Mouse (Mus musculus): ENCODE data around the gene Tmem178.
A peak's percentile ranks its signal among the peaks of the same experiment; 100 is the strongest.

Tmem178 gene

GRCm38 (mm10) chr17:80982976-80983375 lies 38.5 kb downstream of the Tmem178 start:
- no peak for DNase-seq (ENCODE audit: low spot score in 2 of 2)

DNA sequence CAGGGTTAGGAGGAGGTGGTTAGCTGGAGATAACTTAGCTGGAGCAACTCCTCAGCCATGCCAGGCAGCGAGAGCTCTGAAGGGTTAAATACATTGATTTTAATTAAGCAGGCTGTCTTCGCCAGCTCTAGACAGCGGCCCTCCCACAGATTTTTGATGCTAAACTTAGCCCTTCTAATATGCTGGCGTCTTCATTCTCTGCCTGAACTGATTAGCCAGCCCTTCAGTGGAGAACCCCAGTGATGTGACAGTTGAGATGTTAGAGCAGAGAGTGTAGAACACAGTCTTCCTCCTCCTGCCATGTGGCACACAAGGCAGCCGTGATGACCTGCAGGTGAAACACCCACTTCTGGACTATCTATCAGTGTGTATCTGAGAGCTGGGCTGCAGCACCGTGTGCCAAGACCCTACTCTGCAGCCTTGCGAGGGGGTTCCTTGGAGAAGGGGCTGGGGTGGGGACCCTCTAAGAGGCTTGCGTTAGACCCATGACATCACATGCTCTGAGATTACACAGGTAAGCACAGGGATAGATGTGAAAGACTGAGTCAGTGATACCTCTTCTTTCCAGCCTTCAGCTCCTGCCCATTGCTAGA lies 47.2 kb downstream of the Tmem178 start:
- DNase-seq (ENCODE audit: low spot score in 2 of 2) = no peak

- no peak for DNase-seq (ENCODE audit: low spot score in 2 of 2)
Measured at GRCm38 (mm10) chr17:80997226-80997625, 52.8 kb downstream of the Tmem178 start.

DNA sequence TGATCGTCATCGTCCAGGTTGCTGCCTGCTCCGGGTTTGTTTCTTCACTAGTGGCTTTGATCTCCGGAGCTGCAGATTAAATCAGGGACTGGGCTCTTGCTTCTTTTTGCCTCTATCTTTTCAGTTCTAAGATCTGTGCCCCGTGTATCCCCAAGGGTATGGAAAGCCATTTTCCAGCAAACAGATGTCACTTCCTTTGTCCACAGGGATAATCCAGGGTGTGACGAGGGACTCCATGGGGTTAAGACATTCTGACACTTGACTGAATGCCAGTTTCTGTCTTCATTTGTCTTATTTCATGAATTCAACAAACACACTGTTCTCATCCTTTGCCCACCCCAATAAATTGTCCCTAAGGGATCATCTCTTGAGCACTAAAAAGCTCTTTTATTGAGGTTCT lies 54.5 kb downstream of the Tmem178 start:
- no peak for DNase-seq (ENCODE audit: low spot score in 2 of 2)

GRCm38 (mm10) chr17:81001010-81001409 lies 56.6 kb downstream of the Tmem178 start:
- no peak for DNase-seq (ENCODE audit: low spot score in 2 of 2)

DNA sequence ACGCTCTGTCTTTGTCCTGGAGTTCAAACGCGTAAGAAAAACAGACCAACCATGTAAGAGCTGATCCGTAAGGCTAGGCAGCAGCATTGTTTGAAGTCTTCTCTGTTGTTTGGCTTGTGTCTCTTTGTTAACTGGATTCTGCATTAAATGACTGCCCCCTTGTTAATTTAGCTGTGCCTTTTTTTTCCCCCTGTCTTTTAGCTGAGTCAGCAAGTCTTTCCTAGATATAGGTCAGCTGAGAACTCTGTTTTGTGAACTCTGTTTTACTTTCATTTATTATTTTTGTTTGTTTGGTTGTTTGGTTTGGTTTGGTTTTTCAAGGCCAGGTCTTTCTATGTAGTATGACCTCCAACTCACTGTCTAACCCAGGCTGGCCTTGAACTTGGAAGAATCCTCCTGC lies 57.2 kb downstream of the Tmem178 start:
- DNase-seq (ENCODE audit: low spot score in 2 of 2) = no peak

GRCm38 (mm10) chr17:81002130-81002529 lies 57.7 kb downstream of the Tmem178 start:
- no peak for DNase-seq (ENCODE audit: low spot score in 2 of 2)

GRCm38 (mm10) chr17:81004454-81004853 lies 60.0 kb downstream of the Tmem178 start:
- DNase-seq (ENCODE audit: low spot score in 2 of 2) = no peak

DNA sequence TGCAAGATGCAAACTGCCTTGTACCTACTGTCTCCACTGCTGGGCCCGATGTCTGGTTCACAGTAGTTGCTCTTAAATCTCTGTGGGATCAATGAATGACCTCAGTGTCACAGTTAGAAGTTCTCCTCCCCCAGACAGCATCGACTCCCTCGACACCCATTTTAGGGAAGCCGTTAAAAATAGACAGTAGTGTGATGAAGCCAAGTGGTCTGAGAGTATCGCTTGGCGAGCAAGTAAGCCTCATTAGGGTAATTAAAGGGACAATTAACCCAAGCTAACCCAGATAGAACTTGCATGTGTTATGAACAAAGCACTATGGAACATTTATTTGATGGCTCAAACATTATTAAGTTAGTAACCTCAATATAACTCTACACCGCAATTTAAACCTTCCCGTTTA lies 60.9 kb downstream of the Tmem178 start:
- DNase-seq (ENCODE audit: low spot score in 2 of 2) = no peak

DNA sequence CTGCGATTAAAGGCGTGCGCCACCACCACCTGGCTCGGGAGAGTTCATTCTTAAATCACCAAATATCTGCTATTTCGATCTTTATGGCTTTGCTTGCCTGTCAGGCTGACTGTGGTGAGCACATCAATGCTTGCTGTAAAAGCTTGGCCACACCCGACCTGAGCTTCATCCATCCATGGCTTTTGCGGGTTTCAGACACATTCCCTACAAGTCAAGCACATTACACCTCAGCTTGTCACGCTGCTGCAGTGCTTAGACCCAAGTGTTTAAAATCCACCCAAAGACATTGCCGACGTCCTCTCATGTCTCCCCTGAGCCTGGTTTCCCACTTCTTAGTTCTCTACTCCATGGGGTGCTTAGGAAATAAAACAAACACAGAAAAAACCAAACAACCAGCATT lies 64.7 kb downstream of the Tmem178 start:
- DNase-seq (ENCODE audit: low spot score in 2 of 2) = no peak

GRCm38 (mm10) chr17:81010199-81010598 lies 65.8 kb downstream of the Tmem178 start:
- no peak for DNase-seq (ENCODE audit: low spot score in 2 of 2)

- peak; percentile 37 to 52 for DNase-seq (ENCODE audit: low spot score in 2 of 2)
Measured at GRCm38 (mm10) chr17:81010844-81011685, 66.6 kb downstream of the Tmem178 start.

- peak; percentile 65 to 66 for DNase-seq (ENCODE audit: low spot score in 2 of 2)
Measured at GRCm38 (mm10) chr17:81015814-81016447, 71.5 kb downstream of the Tmem178 start.

GRCm38 (mm10) chr17:81017132-81017531 lies 72.7 kb downstream of the Tmem178 start:
- DNase-seq (ENCODE audit: low spot score in 2 of 2) = no peak

- no peak for DNase-seq (ENCODE audit: low spot score in 2 of 2)
Measured at GRCm38 (mm10) chr17:81027331-81027730, 82.9 kb downstream of the Tmem178 start.

DNA sequence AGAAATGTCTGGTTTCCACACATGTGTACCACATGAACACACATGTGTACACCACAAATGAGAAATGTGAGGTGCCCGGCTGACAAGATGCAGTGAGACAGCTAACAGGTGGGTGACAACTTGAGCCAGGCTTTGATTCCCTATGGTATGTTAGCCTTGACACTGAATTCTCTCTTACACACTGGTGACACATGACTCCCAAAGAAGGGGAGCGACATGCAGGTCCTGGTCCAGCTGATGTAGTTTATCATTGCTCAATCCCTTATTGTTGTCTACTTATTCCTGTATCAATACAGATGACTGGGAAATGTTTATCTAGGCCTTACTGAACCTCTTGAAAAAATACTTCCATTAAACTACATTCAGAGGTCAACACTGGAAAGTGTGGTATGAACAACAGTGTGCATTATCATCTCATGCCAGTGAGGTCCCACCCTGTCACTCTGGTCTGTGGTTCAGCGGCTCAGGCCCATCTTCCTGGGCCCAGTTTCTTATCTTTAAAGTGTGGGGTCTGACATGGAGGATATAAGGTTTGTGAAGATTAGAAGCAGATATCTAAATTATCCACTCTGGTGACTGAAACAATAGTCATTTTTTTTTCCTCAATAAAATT lies 87.5 kb downstream of the Tmem178 start:
- no peak for DNase-seq (ENCODE audit: low spot score in 2 of 2)

GRCm38 (mm10) chr17:81032957-81033356 lies 88.5 kb downstream of the Tmem178 start:
- DNase-seq (ENCODE audit: low spot score in 2 of 2) = no peak

- DNase-seq (ENCODE audit: low spot score in 2 of 2) = no peak
Measured at GRCm38 (mm10) chr17:81035354-81035753, 90.9 kb downstream of the Tmem178 start.

GRCm38 (mm10) chr17:81038707-81039408 lies 94.4 kb downstream of the Tmem178 start:
- DNase-seq (ENCODE audit: low spot score in 2 of 2) = no peak

GRCm38 (mm10) chr17:81041662-81042061 lies 97.2 kb downstream of the Tmem178 start:
- no peak for DNase-seq (ENCODE audit: low spot score in 2 of 2)

GRCm38 (mm10) chr17:81044356-81044755 lies 99.9 kb downstream of the Tmem178 start:
- DNase-seq (ENCODE audit: low spot score in 2 of 2) = no peak

- no peak for DNase-seq (ENCODE audit: low spot score in 2 of 2)
Measured at GRCm38 (mm10) chr17:81045115-81045514, 100.7 kb downstream of the Tmem178 start.

Measured in right cerebral cortex, adult 2 months (tissue).